Mouse (Mus musculus) macrophage (primary cell): ENCODE measurements around the gene Ift81. TPM values are rescaled to one million over a fixed set of nuclear protein-coding genes. Genes with fewer than 3 reads are reported as not detected.

Experiments
- H3K27ac ChIP-seq: fragments of 350-480 bp; formaldehyde crosslinking; 2 replicates; pipeline ENCODE4 v1.9.0; 2021
- H3K36me3 ChIP-seq: fragments of 350-480 bp; formaldehyde crosslinking; 2 replicates; pipeline ENCODE4 v1.9.0; 2021; ENCODE audit errors: inconsistent target
- H3K4me3 ChIP-seq: fragments of 350-480 bp; formaldehyde crosslinking; 2 replicates; pipeline ENCODE4 v1.9.0; 2021; ENCODE audit errors: inconsistent target
- H3K79me2 ChIP-seq: fragments of 350-480 bp; formaldehyde crosslinking; 2 replicates; pipeline ENCODE4 v1.9.0; 2021; ENCODE audit errors: inconsistent target
- WGBS: methylation state at CpG from one replicate; pipeline ENCODE4 v1.1.7; 2026; ENCODE audit warnings: inconsistent platforms; ENCODE audit not compliant: missing documents; 5-methylcytosine and 5-hydroxymethylcytosine counted together
- polyA plus RNA-seq: library from polyadenylated mRNA; stranded (reverse); fragments of 250-400 nt; gene quantifications from 3 replicates; pipeline ENCODE4 v1.2.4, GENCODE M21; 2018; ENCODE audit warnings: inconsistent platforms

Gene Ift81
- polyA plus RNA-seq, 1 experiment from 2014 or later: 2.5 TPM

- H3K36me3 ChIP-seq: no peaks in the 10 kb centered on the region
Measured at GRCm38 (mm10) chr5:122507396-122507795, 106.9 kb downstream of the Ift81 start.

GRCm38 (mm10) chr5:122506462-122506861, 107.9 kb downstream of the Ift81 start:
- no peak overlapping the region for H3K27ac ChIP-seq
- H3K4me3 ChIP-seq: no peak overlapping the region
- WGBS: 95% methylated on average over 3 of the region's 3 CpGs
- H3K36me3 ChIP-seq: no peaks in the 10 kb centered on the region
- no peaks in the 10 kb centered on the region for H3K79me2 ChIP-seq

More at GRCm38 (mm10) chr5:122507396-122507795, 106.9 kb downstream of the Ift81 start:
- H3K27ac ChIP-seq: no peak overlapping the region
- H3K79me2 ChIP-seq: no peaks in the 10 kb centered on the region
- no peak overlapping the region for H3K4me3 ChIP-seq

GRCm38 (mm10) chr5:122505554-122505953, 108.8 kb downstream of the Ift81 start:
- Histone ChIP-seq H3K27ac (no peak overlapping the region), H3K4me3 (no peak overlapping the region), H3K36me3 (no peaks in the 10 kb centered on the region), H3K79me2 (peaks cover 6% of the 10 kb centered on the region)
- 84% methylated on average over 5 of the region's 5 CpGs for WGBS

- Histone ChIP-seq H3K79me2 (peaks cover 24% of the 10 kb centered on the region), H3K4me3 (no peak overlapping the region), H3K27ac (no peak overlapping the region), H3K36me3 (no peaks in the 10 kb centered on the region)
- WGBS: 76% methylated on average over 4 of the region's 4 CpGs
Measured at GRCm38 (mm10) chr5:122503760-122504119, 110.6 kb downstream of the Ift81 start.

GRCm38 (mm10) chr5:122503015-122503759, 111.1 kb downstream of the Ift81 start:
- Histone ChIP-seq H3K27ac (no peak overlapping the region), H3K4me3 (peak overlapping the region; percentile 37), H3K36me3 (no peaks in the 10 kb centered on the region), H3K79me2 (peaks cover 29% of the 10 kb centered on the region)
- WGBS: 55% methylated on average over 15 of the region's 15 CpGs

GRCm38 (mm10) chr5:122502077-122502941, 112.0 kb downstream of the Ift81 start, which contains the start of gene Atp2a2:
Atp2a2 (minus strand) TSS chr5:122502225.
- Histone ChIP-seq H3K79me2 (peaks cover 38% of the 10 kb centered on the region), H3K4me3 (peak within 1 kb of the TSS; percentile 58), H3K36me3 (peaks cover under 1% of the 10 kb centered on the region; the same call in 1 of the 2 replicates), H3K27ac (peak within 1 kb of the TSS; percentile 51)
- under 1% methylated on average over 94 of the region's 113 CpGs for WGBS

- Histone ChIP-seq H3K4me3 (peak overlapping the region; percentile 58), H3K27ac (peak overlapping the region; percentile 51), H3K36me3 (peaks cover 6% of the 10 kb centered on the region), H3K79me2 (peaks cover 47% of the 10 kb centered on the region)
- under 1% methylated on average over 60 of the region's 113 CpGs for WGBS
Measured at GRCm38 (mm10) chr5:122501101-122502076, 112.9 kb downstream of the Ift81 start.

- 31% methylated on average over 5 of the region's 5 CpGs for WGBS
Measured at GRCm38 (mm10) chr5:122500563-122500962, 113.8 kb downstream of the Ift81 start.

More at GRCm38 (mm10) chr5:122500563-122500962, 113.8 kb downstream of the Ift81 start:
- H3K4me3 ChIP-seq: peak overlapping the region; percentile 58
- H3K79me2 ChIP-seq: peaks cover 55% of the 10 kb centered on the region
- peaks cover 8% of the 10 kb centered on the region for H3K36me3 ChIP-seq
- peak overlapping the region; percentile 51 for H3K27ac ChIP-seq

Other genes starting within 250 kb of the Ift81 start
- 16.3 to 20.4 TPM (median 16.8 TPM) in 3 replicates for gene Gpn3, start 242.6 kb downstream of the Ift81 start, polyA plus RNA-seq
- 3.7 to 8.8 TPM (median 5.3 TPM) in 3 replicates for gene Fam216a, start 242.2 kb downstream of the Ift81 start, polyA plus RNA-seq
- gene Arpc3, start 222.6 kb downstream of the Ift81 start, polyA plus RNA-seq: 1,088 to 1,432 TPM (median 1,117 TPM) in 3 replicates
- gene Anapc7, start 192.8 kb downstream of the Ift81 start, polyA plus RNA-seq: 25.3 to 29.1 TPM (median 26.9 TPM) in 3 replicates
- gene Atp2a2, start 112.3 kb downstream of the Ift81 start, polyA plus RNA-seq: 72.1 to 135 TPM (median 74.7 TPM) in 3 replicates
- gene P2rx7, start 29.4 kb upstream of the Ift81 start, polyA plus RNA-seq: 38.1 to 80.9 TPM (median 46.6 TPM) in 3 replicates
- gene P2rx4, start 93.0 kb upstream of the Ift81 start, polyA plus RNA-seq: 203 to 517 TPM (median 444 TPM) in 3 replicates
- gene Camkk2, start 164.9 kb upstream of the Ift81 start, polyA plus RNA-seq: 20.9 to 39.4 TPM (median 25.3 TPM) in 3 replicates
- 96.1 to 114 TPM (median 102 TPM) in 3 replicates for gene Anapc5, start 206.8 kb upstream of the Ift81 start, polyA plus RNA-seq
- gene Rnf34, start 235.5 kb upstream of the Ift81 start, polyA plus RNA-seq: 17.3 to 25.3 TPM (median 18.3 TPM) in 3 replicates